Mouse (Mus musculus) c-Kit-negative CD71-positive TER-119-positive erythroid progenitor cells, embryonic 14.5 days (primary cell): ENCODE results near the gene Mapt.
"Not testable (repeated sequence)": the region's sequence is repeated elsewhere in the genome, so short reads cannot be mapped to it uniquely, and the experiment has no call there.

ENCODE experiments used
- DNase-seq: peaks from one replicate; pipeline ENCODE4 v3.0.0-alpha.2; 2013; ENCODE audit warnings: low read depth, low spot score

Mapt gene

GRCm38 (mm10) chr11:104231041-104231911 lies at the start of gene Mapt:
Mapt (plus strand) TSS chr11:104231390.
- DNase-seq, result no peak

GRCm38 (mm10) chr11:104182141-104182540 lies 49.0 kb upstream of the Mapt start:
- DNase-seq, result no peak

GRCm38 (mm10) chr11:104186135-104186836 lies 44.9 kb upstream of the Mapt start, which contains the start of gene Sppl2c:
Sppl2c (plus strand) TSS chr11:104186327.
- DNase-seq, result no peak

- no peak for DNase-seq
Observed at GRCm38 (mm10) chr11:104186837-104187150, 44.4 kb upstream of the Mapt start.

GRCm38 (mm10) chr11:104187766-104188165 lies 43.4 kb upstream of the Mapt start:
- DNase-seq, result no peak

GRCm38 (mm10) chr11:104190008-104190407 lies 41.2 kb upstream of the Mapt start:
- no peak for DNase-seq

- no peak for DNase-seq
Observed at GRCm38 (mm10) chr11:104195382-104195781, 35.8 kb upstream of the Mapt start.

- DNase-seq, result peak; percentile 47
Observed at GRCm38 (mm10) chr11:104195791-104196190, 35.4 kb upstream of the Mapt start.

- no peak for DNase-seq
Observed at GRCm38 (mm10) chr11:104197861-104198260, 33.3 kb upstream of the Mapt start.

- DNase-seq, result no peak
Observed at GRCm38 (mm10) chr11:104203271-104203670, 27.9 kb upstream of the Mapt start.

GRCm38 (mm10) chr11:104206573-104206972 lies 24.6 kb upstream of the Mapt start:
- no peak for DNase-seq

GRCm38 (mm10) chr11:104209041-104209440 lies 22.1 kb upstream of the Mapt start:
- no peak for DNase-seq

- no peak for DNase-seq
Observed at GRCm38 (mm10) chr11:104211251-104211650, 19.9 kb upstream of the Mapt start.

- not testable (repeated sequence) for DNase-seq
Observed at GRCm38 (mm10) chr11:104214128-104214527, 17.1 kb upstream of the Mapt start.

- DNase-seq, result no peak
Observed at GRCm38 (mm10) chr11:104218075-104218474, 13.1 kb upstream of the Mapt start.

GRCm38 (mm10) chr11:104220291-104220690 lies 10.9 kb upstream of the Mapt start:
- DNase-seq, result no peak

GRCm38 (mm10) chr11:104221751-104222150 lies 9.4 kb upstream of the Mapt start:
- no peak for DNase-seq

- no peak for DNase-seq
Observed at GRCm38 (mm10) chr11:104223301-104223700, 7.9 kb upstream of the Mapt start.

GRCm38 (mm10) chr11:104229391-104229790 lies 1.8 kb upstream of the Mapt start:
- no peak for DNase-seq

- DNase-seq, result no peak
Observed at GRCm38 (mm10) chr11:104230066-104230778, 968 bp upstream of the Mapt start.

GRCm38 (mm10) chr11:104232141-104233061 lies 1.2 kb downstream of the Mapt start:
- no peak for DNase-seq
